Mouse (Mus musculus): ENCODE data around the gene Nop56. TPM values are rescaled to one million over a fixed set of nuclear protein-coding genes. Genes with fewer than 3 reads are reported as not detected.

The Nop56 gene
- polyA plus RNA-seq, 1 experiment from 2014 or later, result 237 TPM

GRCm38 (mm10) chr2:130273732-130274131, 498 bp upstream of the Nop56 start:
- ATAC-seq, result peak; percentile 47; the same call in 1 of the 2 replicates
- 0% methylated on average over 14 of the region's 14 CpGs for WGBS

GRCm38 (mm10) chr2:130274862-130275261, 632 bp downstream of the Nop56 start:
- Histone ChIP-seq H3K4me2 (ENCODE audit: low read length) (peak overlapping the region; percentile 72), H3K36me3 (ENCODE audit: control insufficient read depth, insufficient read depth, low read length) (peaks cover 34% of the 10 kb centered on the region), H3K4me1 (ENCODE audit: control insufficient read depth, insufficient read depth, low read length) (peaks cover 27% of the 10 kb centered on the region), H3K9me3 (replicated peaks; ENCODE audit: control insufficient read depth, low read length, poor library complexity, severe bottlenecking) (no peaks in the 10 kb centered on the region), H3K9ac (ENCODE audit: low read depth, low read length) (peak overlapping the region; percentile 86), H3K4me3 (ENCODE audit: low read depth, low read length) (peak overlapping the region; percentile 83), H3K27me3 (ENCODE audit: control insufficient read depth, insufficient read depth, low read depth, low read length) (no peaks in the 10 kb centered on the region), H3K27ac (ENCODE audit: low read length) (peak overlapping the region; percentile 91)
- peak; percentile 0; the same call in 1 of the 2 replicates for ATAC-seq
- under 1% methylated on average over 10 of the region's 10 CpGs for WGBS

More at GRCm38 (mm10) chr2:130273732-130274131, 498 bp upstream of the Nop56 start:
- Histone ChIP-seq H3K27ac (ENCODE audit: low read length) (peak overlapping the region; percentile 91), H3K36me3 (ENCODE audit: control insufficient read depth, insufficient read depth, low read length) (peaks cover 29% of the 10 kb centered on the region), H3K4me2 (ENCODE audit: low read length) (peak overlapping the region; percentile 82), H3K9ac (ENCODE audit: low read depth, low read length) (peak overlapping the region; percentile 91), H3K27me3 (ENCODE audit: control insufficient read depth, insufficient read depth, low read depth, low read length) (no peaks in the 10 kb centered on the region), H3K4me1 (ENCODE audit: control insufficient read depth, insufficient read depth, low read length) (peaks cover 27% of the 10 kb centered on the region), H3K9me3 (replicated peaks; ENCODE audit: control insufficient read depth, low read length, poor library complexity, severe bottlenecking) (no peaks in the 10 kb centered on the region), H3K4me3 (ENCODE audit: low read depth, low read length) (peak overlapping the region; percentile 83)

- no peak overlapping the region for H3K27ac ChIP-seq (ENCODE audit: low read length)
- H3K9ac ChIP-seq (ENCODE audit: low read depth, low read length), result 0 out of 2 replicates have a peak overlapping the region, but pooled peaks have one; percentile 46
- peak overlapping the region; percentile 72 for H3K4me2 ChIP-seq (ENCODE audit: low read length)
- WGBS, result 46% methylated on average over 6 of the region's 6 CpGs
- H3K4me1 ChIP-seq (ENCODE audit: control insufficient read depth, insufficient read depth, low read length), result peaks cover 27% of the 10 kb centered on the region
- H3K9me3 ChIP-seq (replicated peaks; ENCODE audit: control insufficient read depth, low read length, poor library complexity, severe bottlenecking), result no peaks in the 10 kb centered on the region
- peak overlapping the region; percentile 83 for H3K4me3 ChIP-seq (ENCODE audit: low read depth, low read length)
- peaks cover 39% of the 10 kb centered on the region for H3K36me3 ChIP-seq (ENCODE audit: control insufficient read depth, insufficient read depth, low read length)
- no peaks in the 10 kb centered on the region for H3K27me3 ChIP-seq (ENCODE audit: control insufficient read depth, insufficient read depth, low read depth, low read length)
- no peak for ATAC-seq
Observed at GRCm38 (mm10) chr2:130275649-130276048, 1.4 kb downstream of the Nop56 start.

GRCm38 (mm10) chr2:130279600-130280091, 5.4 kb downstream of the Nop56 start:
- H3K4me1 ChIP-seq (ENCODE audit: control insufficient read depth, insufficient read depth, low read length), result peaks cover 25% of the 10 kb centered on the region
- 41% methylated on average over 8 of the region's 8 CpGs for WGBS
- H3K36me3 ChIP-seq (ENCODE audit: control insufficient read depth, insufficient read depth, low read length), result peaks cover 44% of the 10 kb centered on the region
- ATAC-seq, result no peak
- H3K9me3 ChIP-seq (replicated peaks; ENCODE audit: control insufficient read depth, low read length, poor library complexity, severe bottlenecking), result no peaks in the 10 kb centered on the region
- no peak overlapping the region for H3K9ac ChIP-seq (ENCODE audit: low read depth, low read length)
- H3K27ac ChIP-seq (ENCODE audit: low read length), result no peak overlapping the region
- no peak overlapping the region for H3K4me3 ChIP-seq (ENCODE audit: low read depth, low read length)
- no peaks in the 10 kb centered on the region for H3K27me3 ChIP-seq (ENCODE audit: control insufficient read depth, insufficient read depth, low read depth, low read length)
- H3K4me2 ChIP-seq (ENCODE audit: low read length), result no peak overlapping the region

GRCm38 (mm10) chr2:130280224-130280623, 6.0 kb downstream of the Nop56 start:
- Histone ChIP-seq H3K4me2 (ENCODE audit: low read length) (no peak overlapping the region), H3K4me3 (ENCODE audit: low read depth, low read length) (no peak overlapping the region), H3K36me3 (ENCODE audit: control insufficient read depth, insufficient read depth, low read length) (peaks cover 44% of the 10 kb centered on the region), H3K27ac (ENCODE audit: low read length) (no peak overlapping the region), H3K4me1 (ENCODE audit: control insufficient read depth, insufficient read depth, low read length) (peaks cover 21% of the 10 kb centered on the region), H3K9ac (ENCODE audit: low read depth, low read length) (no peak overlapping the region), H3K9me3 (replicated peaks; ENCODE audit: control insufficient read depth, low read length, poor library complexity, severe bottlenecking) (no peaks in the 10 kb centered on the region), H3K27me3 (ENCODE audit: control insufficient read depth, insufficient read depth, low read depth, low read length) (no peaks in the 10 kb centered on the region)
- no peak for ATAC-seq
- 64% methylated on average over 7 of the region's 7 CpGs for WGBS

- Histone ChIP-seq H3K9me3 (replicated peaks; ENCODE audit: control insufficient read depth, low read length, poor library complexity, severe bottlenecking) (no peaks in the 10 kb centered on the region), H3K36me3 (ENCODE audit: control insufficient read depth, insufficient read depth, low read length) (peaks cover 39% of the 10 kb centered on the region), H3K4me2 (ENCODE audit: low read length) (no peak overlapping the region), H3K27ac (ENCODE audit: low read length) (no peak overlapping the region), H3K27me3 (ENCODE audit: control insufficient read depth, insufficient read depth, low read depth, low read length) (no peaks in the 10 kb centered on the region), H3K9ac (ENCODE audit: low read depth, low read length) (no peak overlapping the region), H3K4me1 (ENCODE audit: control insufficient read depth, insufficient read depth, low read length) (peaks cover 15% of the 10 kb centered on the region), H3K4me3 (ENCODE audit: low read depth, low read length) (no peak overlapping the region)
- no peak for ATAC-seq
- 81% methylated on average over 4 of the region's 4 CpGs for WGBS
Observed at GRCm38 (mm10) chr2:130280818-130281217, 6.6 kb downstream of the Nop56 start.

- Histone ChIP-seq H3K4me3 (ENCODE audit: low read depth, low read length) (peak within 1 kb of the TSS; percentile 94), H3K36me3 (ENCODE audit: control insufficient read depth, insufficient read depth, low read length) (peaks cover 15% of the 10 kb centered on the region), H3K4me2 (ENCODE audit: low read length) (peak within 1 kb of the TSS; percentile 99), H3K9ac (ENCODE audit: low read depth, low read length) (peak within 1 kb of the TSS; percentile 86), H3K9me3 (replicated peaks; ENCODE audit: control insufficient read depth, low read length, poor library complexity, severe bottlenecking) (no peaks in the 10 kb centered on the region), H3K27ac (ENCODE audit: low read length) (peak within 1 kb of the TSS; percentile 74), H3K27me3 (ENCODE audit: control insufficient read depth, insufficient read depth, low read depth, low read length) (no peaks in the 10 kb centered on the region), H3K4me1 (ENCODE audit: control insufficient read depth, insufficient read depth, low read length) (peaks cover 7% of the 10 kb centered on the region)
- peak; percentile 94 for ATAC-seq
- under 1% methylated on average over 51 of the region's 51 CpGs for WGBS
Observed at GRCm38 (mm10) chr2:130283854-130284654, 9.8 kb downstream of the Nop56 start, which contains the start of gene Idh3b. Gene Idh3b (minus strand): TSS chr2:130284547.

- Histone ChIP-seq H3K36me3 (ENCODE audit: control insufficient read depth, insufficient read depth, low read length) (no peaks in the 10 kb centered on the region), H3K27me3 (ENCODE audit: control insufficient read depth, insufficient read depth, low read depth, low read length) (no peaks in the 10 kb centered on the region), H3K9me3 (replicated peaks; ENCODE audit: control insufficient read depth, low read length, poor library complexity, severe bottlenecking) (no peaks in the 10 kb centered on the region), H3K9ac (ENCODE audit: low read depth, low read length) (no peak overlapping the region), H3K4me1 (ENCODE audit: control insufficient read depth, insufficient read depth, low read length) (peaks cover 3% of the 10 kb centered on the region), H3K27ac (ENCODE audit: low read length) (no peak overlapping the region), H3K4me2 (ENCODE audit: low read length) (no peak overlapping the region), H3K4me3 (ENCODE audit: low read depth, low read length) (no peak overlapping the region)
- WGBS, result 59% methylated on average over 4 of the region's 4 CpGs
- ATAC-seq, result no peak
Observed at GRCm38 (mm10) chr2:130289086-130289485, 14.9 kb downstream of the Nop56 start.

GRCm38 (mm10) chr2:130291434-130291833, 17.2 kb downstream of the Nop56 start:
- H3K4me2 ChIP-seq (ENCODE audit: low read length), result peak overlapping the region; percentile 29
- H3K27me3 ChIP-seq (ENCODE audit: control insufficient read depth, insufficient read depth, low read depth, low read length), result no peaks in the 10 kb centered on the region

More at GRCm38 (mm10) chr2:130291434-130291833, 17.2 kb downstream of the Nop56 start:
- WGBS, result 20% methylated on average over 8 of the region's 8 CpGs
- H3K9ac ChIP-seq (ENCODE audit: low read depth, low read length), result no peak overlapping the region
- H3K4me1 ChIP-seq (ENCODE audit: control insufficient read depth, insufficient read depth, low read length), result peaks cover 13% of the 10 kb centered on the region
- H3K36me3 ChIP-seq (ENCODE audit: control insufficient read depth, insufficient read depth, low read length), result no peaks in the 10 kb centered on the region
- H3K9me3 ChIP-seq (replicated peaks; ENCODE audit: control insufficient read depth, low read length, poor library complexity, severe bottlenecking), result no peaks in the 10 kb centered on the region
- ATAC-seq, result peak; percentile 44
- no peak overlapping the region for H3K4me3 ChIP-seq (ENCODE audit: low read depth, low read length)
- no peak overlapping the region for H3K27ac ChIP-seq (ENCODE audit: low read length)

Data from midbrain, embryonic 16.5 days (tissue).